Mouse (Mus musculus) neural tube, embryonic 15.5 days (tissue): ENCODE measurements around the gene Stpg1. TPM values are rescaled to one million over a fixed set of nuclear protein-coding genes. Genes with fewer than 3 reads are reported as not detected.

Experiments
- ATAC-seq: fragments of 200-750 bp; cut with Nextera tagmentation; 2 replicates; pipeline ENCODE4 v1.8.0; 2017; ENCODE audit warnings: mild to moderate bottlenecking, moderate TSS enrichment, moderate library complexity; ENCODE audit not compliant: low FRiP score
- H3K27ac ChIP-seq: fragments of 300-500 bp; sonication (generic); replicated peaks from 2 replicates; pipeline ENCODE4 v1.5.1; 2015; ENCODE audit warnings: mild to moderate bottlenecking, inconsistent platforms
- H3K27me3 ChIP-seq: fragments of 300-500 bp; sonication (generic); replicated peaks from 2 replicates; pipeline ENCODE4 v1.6.1; 2015; ENCODE audit warnings: inconsistent platforms
- H3K36me3 ChIP-seq: fragments of 300-500 bp; sonication (generic); 2 replicates; pipeline ENCODE4 v1.6.1; 2015; ENCODE audit warnings: inconsistent platforms
- H3K4me1 ChIP-seq: fragments of 300-500 bp; sonication (generic); 2 replicates; pipeline ENCODE4 v1.6.1; 2015; ENCODE audit warnings: inconsistent platforms
- H3K4me2 ChIP-seq: fragments of 300-500 bp; sonication (generic); 2 replicates; pipeline ENCODE4 v1.6.1; 2015; ENCODE audit warnings: inconsistent platforms, mild to moderate bottlenecking, moderate library complexity
- H3K4me3 ChIP-seq: fragments of 300-500 bp; sonication (generic); replicated peaks from 2 replicates; pipeline ENCODE4 v1.5.1; 2015; ENCODE audit warnings: mild to moderate bottlenecking, inconsistent platforms
- H3K9ac ChIP-seq: fragments of 300-500 bp; sonication (generic); replicated peaks from 2 replicates; pipeline ENCODE4 v1.6.1; 2015; ENCODE audit warnings: mild to moderate bottlenecking, inconsistent platforms
- H3K9me3 ChIP-seq: fragments of 300-500 bp; sonication (generic); replicated peaks from 2 replicates; pipeline ENCODE4 v1.6.1; 2016; ENCODE audit warnings: inconsistent platforms
- WGBS: fragments of 180-500 bp; shearing (Covaris S2); methylation state at CpG from one replicate; pipeline ENCODE4 v1.1.7; 2015; ENCODE audit warnings: mixed read lengths; 5-methylcytosine and 5-hydroxymethylcytosine counted together
- microRNA-seq: library from miRNA; unstranded; fragments of <30 nt; microRNA quantifications from one replicate; pipeline ENCODE4, GENCODE M21; 2017
- polyA plus RNA-seq: library from polyadenylated mRNA; unstranded; fragments of >200 nt; fragmentation: Nextera tagmentation; extraction: Ambion mirVana; gene quantifications from 2 replicates; pipeline ENCODE4 v1.2.1, GENCODE M21; 2015

The Stpg1 gene
- polyA plus RNA-seq, 1 experiment from 2014 or later: 0.37 TPM

- H3K9me3 ChIP-seq: no peaks in the 10 kb centered on the region
- 25% methylated on average over 12 of the region's 12 CpGs for WGBS
- H3K27ac ChIP-seq: no peak overlapping the region
- H3K27me3 ChIP-seq: 0 out of 2 replicates have a peak, but pooled peaks cover 3% of the 10 kb centered on the region
- H3K9ac ChIP-seq: no peak overlapping the region
- no peaks in the 10 kb centered on the region for H3K4me1 ChIP-seq
- H3K4me3 ChIP-seq: no peak overlapping the region
- H3K36me3 ChIP-seq: no peaks in the 10 kb centered on the region
- H3K4me2 ChIP-seq: no peak overlapping the region
- no peak for ATAC-seq
Observed at GRCm38 (mm10) chr4:135581222-135581910, 86.8 kb downstream of the Stpg1 start.

- Histone ChIP-seq H3K9me3 (no peaks in the 10 kb centered on the region), H3K9ac (no peak overlapping the region), H3K36me3 (no peaks in the 10 kb centered on the region), H3K27me3 (0 out of 2 replicates have a peak, but pooled peaks cover 3% of the 10 kb centered on the region), H3K4me1 (no peaks in the 10 kb centered on the region), H3K4me2 (no peak overlapping the region), H3K27ac (no peak overlapping the region), H3K4me3 (no peak overlapping the region)
- 57% methylated on average over 4 of the region's 4 CpGs for WGBS
- no peak for ATAC-seq
Observed at GRCm38 (mm10) chr4:135584838-135585237, 90.2 kb downstream of the Stpg1 start.

Small RNA genes within 50 kb of the gene (microRNA-seq; reads per million reads assigned to microRNA genes)
- gene Gm25317: not detected

Other genes starting within 250 kb of the Stpg1 start
- gene Clic4, start 222.0 kb upstream of the Stpg1 start, polyA plus RNA-seq: 45.3 and 62.7 TPM in 2 replicates
- gene Srrm1, start 141.5 kb upstream of the Stpg1 start, polyA plus RNA-seq: 174 and 181 TPM in 2 replicates
- gene Ncmap, start 96.6 kb upstream of the Stpg1 start, polyA plus RNA-seq: 1.7 and 2.2 TPM in 2 replicates
- gene Rcan3, start 60.9 kb upstream of the Stpg1 start, polyA plus RNA-seq: 44.0 and 47.8 TPM in 2 replicates
- gene Nipal3, start 248 bp downstream of the Stpg1 start, polyA plus RNA-seq: 8.0 and 8.7 TPM in 2 replicates
- gene Grhl3, start 78.8 kb downstream of the Stpg1 start, polyA plus RNA-seq: 1.1 and 2.6 TPM in 2 replicates
- gene Ifnlr1, start 191.5 kb downstream of the Stpg1 start, polyA plus RNA-seq: 0.46 and 0.47 TPM in 2 replicates
- 0.51 TPM in 1 of 2 replicates, not detected in the other for gene Il22ra1, start 233.4 kb downstream of the Stpg1 start, polyA plus RNA-seq